Mouse (Mus musculus): Measurements from ENCODE around the gene Olfr970.
"Not testable (repeated sequence)": the region's sequence is repeated elsewhere in the genome, so short reads cannot be mapped to it uniquely, and the experiment has no call there.

Gene Olfr970

DNA sequence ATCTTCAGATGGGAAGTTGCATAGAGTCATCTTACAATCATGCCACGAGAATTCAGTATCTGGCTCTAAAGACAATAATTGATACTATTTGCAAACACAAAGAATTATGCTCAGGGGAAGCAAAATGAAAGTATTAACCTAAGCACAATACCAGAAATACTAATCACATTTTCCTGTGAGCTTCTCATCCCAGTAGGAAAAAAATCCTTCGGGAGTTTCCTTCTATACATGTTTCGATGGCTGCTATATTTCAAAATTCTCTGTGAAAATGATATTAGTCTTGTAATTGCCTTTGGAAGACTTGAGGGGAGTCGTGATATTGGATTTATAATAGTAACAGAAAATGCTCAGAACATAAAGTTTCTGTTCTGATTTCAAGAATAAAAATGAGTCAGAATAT lies at the start of gene Olfr970:
TSS of gene Olfr970 (plus strand) at position 301 of the 400 bp plus-strand sequence.
- DNase-seq (ENCODE audit: low read depth): no peak

DNA sequence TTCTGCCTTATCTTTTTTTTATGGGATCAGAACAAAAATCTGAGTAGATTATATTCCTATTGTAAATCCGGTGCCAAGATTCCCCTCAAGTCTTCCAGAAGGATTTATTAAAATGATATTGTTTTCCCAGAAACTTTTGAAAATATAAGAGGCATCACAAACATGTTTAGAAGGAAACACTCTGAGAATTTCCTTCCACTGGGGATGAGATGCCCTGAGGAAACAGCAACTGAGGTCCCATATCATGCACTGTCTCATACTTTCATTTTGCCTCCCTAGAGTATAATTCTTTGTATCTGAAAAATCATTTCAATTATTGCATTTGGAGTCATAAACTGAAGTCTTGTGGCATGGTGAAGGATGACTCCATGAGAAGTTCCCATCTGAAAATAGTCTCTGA lies 25.5 kb upstream of the Olfr970 start, which contains the start of gene Olfr968:
TSS of gene Olfr968 (minus strand) at position 101 of the 400 bp plus-strand sequence.
- DNase-seq (ENCODE audit: low read depth): no peak

DNA sequence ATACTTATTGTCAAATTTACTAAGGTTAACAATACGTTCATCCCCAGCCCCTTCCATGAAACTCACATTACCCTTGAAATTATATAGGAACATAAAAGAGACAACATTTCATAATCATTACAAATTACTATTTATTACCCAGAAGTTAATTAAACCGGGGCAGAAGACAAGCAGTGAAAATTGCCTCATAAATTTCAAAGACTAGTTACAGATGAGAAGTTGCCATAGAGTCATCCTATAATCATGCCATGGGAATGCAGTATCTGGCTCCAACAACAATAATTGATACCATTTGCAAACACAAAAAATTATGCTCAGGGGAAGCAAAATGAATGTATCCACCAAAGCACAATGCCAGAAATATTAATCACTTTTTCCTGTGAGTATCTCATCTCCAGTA lies 18.1 kb upstream of the Olfr970 start, which contains the start of gene Olfr969:
TSS of gene Olfr969 (plus strand) at position 388 of the 400 bp plus-strand sequence.
- DNase-seq (ENCODE audit: low read depth): no peak

DNA sequence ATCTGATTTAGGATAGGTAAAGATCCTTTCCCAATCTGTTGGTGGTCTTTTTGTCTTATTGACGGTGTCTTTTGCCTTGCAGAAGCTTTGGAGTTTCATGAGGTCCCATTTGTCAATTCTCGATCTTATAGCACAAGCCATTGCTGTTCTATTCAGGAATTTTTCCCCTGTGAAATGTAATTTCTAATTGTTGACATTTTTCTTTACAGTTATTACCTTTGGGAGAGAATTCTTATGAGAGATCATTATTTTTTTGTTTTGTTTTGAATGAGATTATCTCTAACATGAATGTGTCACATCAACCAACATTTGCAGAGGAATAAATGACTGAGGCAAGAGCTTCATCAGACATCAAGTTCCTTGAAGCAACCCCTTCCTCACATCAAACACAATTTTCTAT lies 27.9 kb downstream of the Olfr970 start, which contains the start of gene Olfr971:
TSS of gene Olfr971 (plus strand) at position 301 of the 400 bp plus-strand sequence.
- not testable (repeated sequence) for DNase-seq (ENCODE audit: low read depth)

DNA sequence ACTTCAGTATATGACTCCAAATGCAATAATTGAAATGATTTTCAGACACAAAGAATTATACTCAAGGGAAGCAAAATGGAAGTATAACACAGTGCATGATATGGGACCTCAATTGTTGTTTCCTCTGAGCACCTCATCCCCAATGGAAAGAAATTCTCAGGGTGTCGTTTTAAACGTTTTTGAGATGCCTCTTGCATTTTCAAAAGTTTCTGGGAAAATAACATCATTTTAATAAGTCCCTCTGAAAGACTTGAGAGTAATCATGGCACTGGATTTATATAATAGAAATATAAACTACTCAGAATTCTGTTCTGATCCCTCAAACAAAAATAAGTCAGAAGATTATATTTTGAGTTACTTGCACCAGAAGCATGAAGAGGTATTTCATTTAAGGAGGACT lies 57.5 kb downstream of the Olfr970 start, which contains the start of gene Olfr972:
TSS of gene Olfr972 (plus strand) at position 301 of the 400 bp plus-strand sequence.
- no peak for DNase-seq (ENCODE audit: low read depth)
